Comparison of ENCODE assay signal across 10 mouse cellular contexts in the genomic region with DNA sequence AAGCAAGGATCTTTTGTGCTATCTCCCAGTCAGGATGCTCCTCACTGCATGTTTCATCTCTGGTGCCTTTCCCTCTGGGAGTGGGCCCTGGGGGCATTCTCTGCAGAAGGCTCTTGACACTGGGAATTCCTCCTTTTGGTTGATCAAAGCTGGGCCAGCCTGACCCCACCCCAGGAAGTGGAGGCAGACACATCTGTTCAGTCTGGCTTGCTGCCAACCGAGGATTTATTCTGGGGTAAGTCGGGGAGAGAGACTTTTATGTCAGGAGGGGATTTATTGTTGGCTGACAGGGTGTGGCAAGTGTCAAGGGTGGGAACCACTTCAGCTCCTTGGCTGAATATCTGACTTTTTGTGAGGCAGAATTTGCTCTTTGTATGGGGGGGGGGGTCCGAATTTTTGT.
DNase-seq lines count a peak whose midpoint lies in the region; ATAC-seq and TF ChIP-seq lines count a peak whose summit lies in the region.
"Had no signal": no experiment of that assay in that cellular context is flagged by ENCODE, and none has a peak within 500 bp of the region (broad histone marks: within the 10 kb centered on the region; RNA-seq: fewer than 3 reads in every experiment).

No protein-coding gene starts in this region.

- TF ChIP-seq CTCF in thymus, adult 2 months (IDR thresholded peaks at IDR 0.05; ENCODE audit: borderline replicate concordance, control insufficient read depth, extremely low read depth, insufficient read depth, low read length, poor library complexity): no peak

- peak; percentile 90 for DNase-seq in heart, adult 11 months
- DNase-seq in heart, adult 8-10 months (ENCODE audit: low spot score): no peak
- peak; percentile 48 for DNase-seq in testis, postnatal 10 days (ENCODE audit: low spot score)
- DNase-seq in testis, postnatal 14 days (ENCODE audit: low spot score): no peak
- no peak for DNase-seq in thymus, adult 2 months

- no peak overlapping the region for H3K9ac ChIP-seq in hindbrain, embryonic 12.5 days
- H3K9ac ChIP-seq in neural tube, embryonic 12.5 days: no peak overlapping the region
- H3K9ac ChIP-seq: limb, embryonic 15.5 days had no signal

- WGBS in hindbrain, embryonic 12.5 days: 33% methylated on average over 3 of the region's 3 CpGs
- 12% methylated on average over 3 of the region's 3 CpGs for WGBS in neural tube, embryonic 12.5 days
- WGBS in thymus, adult 2 months: 15% methylated on average over 3 of the region's 3 CpGs

- no peak overlapping the region for H3K4me3 ChIP-seq in hindbrain, embryonic 12.5 days
- no peak overlapping the region for H3K4me3 ChIP-seq in neural tube, embryonic 12.5 days
- no peak overlapping the region for H3K4me3 ChIP-seq in thymus, adult 2 months (ENCODE audit: control insufficient read depth, insufficient read depth, low read length)
- H3K4me3 ChIP-seq: limb, embryonic 15.5 days had no signal

- H3K4me1 ChIP-seq in hindbrain, embryonic 12.5 days: peaks cover 4% of the 10 kb centered on the region
- H3K4me1 ChIP-seq in neural tube, embryonic 12.5 days: peaks cover 9% of the 10 kb centered on the region; the same call in 1 of the 2 replicates
- no peaks in the 10 kb centered on the region for H3K4me1 ChIP-seq in thymus, adult 2 months (replicated peaks; ENCODE audit: control insufficient read depth, insufficient read depth, low read length)

- no peaks in the 10 kb centered on the region for H3K36me3 ChIP-seq in hindbrain, embryonic 12.5 days
- H3K36me3 ChIP-seq in neural tube, embryonic 12.5 days: no peaks in the 10 kb centered on the region
- no peaks in the 10 kb centered on the region for H3K36me3 ChIP-seq in thymus, adult 2 months (ENCODE audit: control insufficient read depth, insufficient read depth, low read length)
- H3K36me3 ChIP-seq: G1E; limb, embryonic 15.5 days had no signal

- H3K4me2 ChIP-seq in hindbrain, embryonic 12.5 days (replicated peaks): no peak overlapping the region
- no peak overlapping the region for H3K4me2 ChIP-seq in neural tube, embryonic 12.5 days (replicated peaks)
- H3K4me2 ChIP-seq: limb, embryonic 15.5 days had no signal

- no peaks in the 10 kb centered on the region for H3K27me3 ChIP-seq in hindbrain, embryonic 12.5 days
- H3K27me3 ChIP-seq in neural tube, embryonic 12.5 days (replicated peaks): no peaks in the 10 kb centered on the region
- H3K27me3 ChIP-seq in thymus, adult 2 months (ENCODE audit: control insufficient read depth, insufficient read depth, low read length): no peaks in the 10 kb centered on the region
- H3K27me3 ChIP-seq: limb, embryonic 15.5 days had no signal

- TF ChIP-seq POLR2A in thymus, adult 2 months (IDR thresholded peaks at IDR 0.05; ENCODE audit: control insufficient read depth, extremely low read depth, insufficient read depth, low read length, poor library complexity): no peak

- ATAC-seq in hindbrain, embryonic 12.5 days (ENCODE audit: low FRiP score): 0 out of 2 replicates have a peak, but pooled peaks have one; percentile 22
- peak; percentile 75 for ATAC-seq in neural tube, embryonic 12.5 days (ENCODE audit: low FRiP score, low read depth)
- ATAC-seq in megakaryocyte progenitor cell, adult 5-6 weeks (replicated peaks; ENCODE audit: poor library complexity): no peak

- H3K27ac ChIP-seq in hindbrain, embryonic 12.5 days: no peak overlapping the region
- no peak overlapping the region for H3K27ac ChIP-seq in neural tube, embryonic 12.5 days
- no peak overlapping the region for H3K27ac ChIP-seq in thymus, adult 2 months (ENCODE audit: control insufficient read depth, insufficient read depth, low read length)
- H3K27ac ChIP-seq: limb, embryonic 15.5 days had no signal

- H3K9me3 ChIP-seq in hindbrain, embryonic 12.5 days (replicated peaks): no peaks in the 10 kb centered on the region
- H3K9me3 ChIP-seq in neural tube, embryonic 12.5 days: no peaks in the 10 kb centered on the region
- H3K9me3 ChIP-seq: limb, embryonic 15.5 days had no signal

Comparison
In these comparisons a context has a peak if more than half of its experiments do, and no peak if none do; other contexts are left out.
1. DNase-seq: peak in heart, adult 11 months (single experiment) and testis, postnatal 10 days (single experiment); none in heart, adult 8-10 months (single experiment), testis, postnatal 14 days (single experiment) and thymus, adult 2 months (single experiment).